Mouse (Mus musculus): ENCODE results near the gene Mvb12a.

DNA sequence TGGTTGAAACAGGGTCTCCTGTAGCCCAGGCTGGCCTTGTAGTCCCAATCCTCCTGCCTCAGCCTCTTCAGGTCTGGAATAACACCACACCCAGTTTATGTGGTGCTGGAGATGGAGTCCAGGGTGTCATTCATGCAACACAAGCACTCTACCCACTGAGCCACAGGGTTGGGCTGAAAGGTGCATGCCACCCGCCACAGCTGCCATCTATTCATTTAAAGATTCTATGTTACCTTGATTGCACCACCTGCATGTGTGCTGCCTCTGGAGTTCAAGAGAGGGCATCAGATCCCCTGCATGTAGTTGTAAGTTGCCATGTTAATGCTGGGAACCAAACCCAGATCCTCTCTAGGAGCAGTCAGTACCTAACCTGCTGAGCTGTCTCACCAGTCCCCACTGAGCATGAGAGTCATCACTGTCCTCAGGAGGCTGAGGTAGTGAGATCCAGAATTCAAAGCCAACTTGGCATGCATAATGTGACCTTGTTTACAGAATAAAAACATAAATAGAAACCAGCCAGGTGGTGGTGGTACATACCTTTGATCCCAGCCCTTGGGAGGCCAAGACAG lies 45.6 kb upstream of the Mvb12a start:
- TF ChIP-seq CTCF (IDR thresholded peaks at IDR 0.05; ENCODE audit: borderline replicate concordance, insufficient read depth, low read length) (no peak), POLR2A (IDR thresholded peaks at IDR 0.05; ENCODE audit: low read depth, low read length) (no peak)
